Mouse (Mus musculus) midbrain, embryonic 15.5 days (tissue): ENCODE data around the gene Piezo1. TPM values are rescaled to one million over a fixed set of nuclear protein-coding genes. Genes with fewer than 3 reads are reported as not detected.
A peak's percentile ranks its signal among the peaks of the same experiment; 100 is the strongest.

ENCODE experiments used
- ATAC-seq: fragments of 200-750 bp; cut with Nextera tagmentation; replicated peaks from 2 replicates; pipeline ENCODE4 v1.8.0; 2017; ENCODE audit warnings: moderate TSS enrichment
- H3K27ac ChIP-seq: fragments of 300-500 bp; sonication (generic); 2 replicates; pipeline ENCODE4 v1.5.1; 2015; ENCODE audit warnings: mild to moderate bottlenecking, inconsistent platforms
- H3K27me3 ChIP-seq: fragments of 300-500 bp; sonication (generic); replicated peaks from 2 replicates; pipeline ENCODE4 v1.6.1; 2015; ENCODE audit warnings: inconsistent platforms
- H3K36me3 ChIP-seq: fragments of 300-500 bp; sonication (generic); replicated peaks from 2 replicates; pipeline ENCODE4 v1.6.1; 2015; ENCODE audit warnings: inconsistent platforms
- H3K4me1 ChIP-seq: fragments of 300-500 bp; sonication (generic); 2 replicates; pipeline ENCODE4 v1.6.1; 2015; ENCODE audit warnings: inconsistent platforms
- H3K4me2 ChIP-seq: fragments of 300-500 bp; sonication (generic); 2 replicates; pipeline ENCODE4 v1.6.1; 2015; ENCODE audit warnings: inconsistent platforms, mild to moderate bottlenecking, moderate library complexity
- H3K4me3 ChIP-seq: fragments of 300-500 bp; sonication (generic); 2 replicates; pipeline ENCODE4 v1.5.1; 2015; ENCODE audit warnings: mild to moderate bottlenecking, inconsistent platforms
- H3K9ac ChIP-seq: fragments of 300-500 bp; sonication (generic); 2 replicates; pipeline ENCODE4 v1.6.1; 2015; ENCODE audit warnings: mild to moderate bottlenecking, inconsistent platforms
- H3K9me3 ChIP-seq: fragments of 300-500 bp; sonication (generic); 2 replicates; pipeline ENCODE4 v1.6.1; 2016; ENCODE audit warnings: inconsistent platforms
- WGBS: fragments of 180-500 bp; shearing (Covaris S2); methylation state at CpG from one replicate; pipeline ENCODE4 v1.1.7; 2015; ENCODE audit warnings: mixed read lengths; 5-methylcytosine and 5-hydroxymethylcytosine counted together
- polyA plus RNA-seq: library from polyadenylated mRNA; unstranded; fragments of >200 nt; fragmentation: Nextera tagmentation; extraction: Ambion mirVana; gene quantifications from 2 replicates; pipeline ENCODE4 v1.2.1, GENCODE M21; 2015

Piezo1 gene
- polyA plus RNA-seq, 1 experiment from 2014 or later, result 2.7 TPM

- Histone ChIP-seq H3K4me3 (peak overlapping the region; percentile 69), H3K9ac (no peak overlapping the region; the same call in 1 of the 2 replicates), H3K9me3 (no peaks in the 10 kb centered on the region), H3K27me3 (no peaks in the 10 kb centered on the region), H3K4me2 (peak overlapping the region; percentile 86), H3K36me3 (no peaks in the 10 kb centered on the region), H3K4me1 (peaks cover 27% of the 10 kb centered on the region), H3K27ac (no peak overlapping the region)
- ATAC-seq, result no peak
- 15% methylated on average over 10 of the region's 10 CpGs for WGBS
These were observed 17.8 kb upstream of the Piezo1 start for GRCm38 (mm10) chr8:122568881-122569309.

- Histone ChIP-seq H3K9ac (peak overlapping the region; percentile 63), H3K4me2 (peak overlapping the region; percentile 86), H3K36me3 (no peaks in the 10 kb centered on the region), H3K27me3 (no peaks in the 10 kb centered on the region), H3K4me3 (peak overlapping the region; percentile 69), H3K9me3 (no peaks in the 10 kb centered on the region), H3K4me1 (peaks cover 24% of the 10 kb centered on the region), H3K27ac (peak overlapping the region; percentile 87)
- peak; percentile 62 for ATAC-seq
- WGBS, result 1% methylated on average over 34 of the region's 34 CpGs
These were observed 17.0 kb upstream of the Piezo1 start for GRCm38 (mm10) chr8:122568109-122568504.

- H3K4me2 ChIP-seq, result peak within 1 kb of the TSS; percentile 86
- ATAC-seq, result peak; percentile 95
- no peaks in the 10 kb centered on the region for H3K9me3 ChIP-seq
- H3K27ac ChIP-seq, result peak within 1 kb of the TSS; percentile 87
- peak within 1 kb of the TSS; percentile 69 for H3K4me3 ChIP-seq
- H3K9ac ChIP-seq, result peak within 1 kb of the TSS; percentile 63
- no peaks in the 10 kb centered on the region for H3K27me3 ChIP-seq
- no peaks in the 10 kb centered on the region for H3K36me3 ChIP-seq
- peaks cover 23% of the 10 kb centered on the region for H3K4me1 ChIP-seq
- WGBS, result under 1% methylated on average over 62 of the region's 62 CpGs
These were observed 16.4 kb upstream of the Piezo1 start, which contains the start of gene Cdt1 for GRCm38 (mm10) chr8:122567361-122568108. Gene Cdt1 (plus strand): TSS chr8:122568015.

GRCm38 (mm10) chr8:122566766-122567165, 15.6 kb upstream of the Piezo1 start:
- peak overlapping the region; percentile 87 for H3K27ac ChIP-seq
- no peaks in the 10 kb centered on the region for H3K27me3 ChIP-seq
- H3K9ac ChIP-seq, result peak overlapping the region; percentile 63
- ATAC-seq, result 0 out of 2 replicates have a peak, but pooled peaks have one; percentile 0
- no peaks in the 10 kb centered on the region for H3K36me3 ChIP-seq
- 19% methylated on average over 6 of the region's 6 CpGs for WGBS
- no peaks in the 10 kb centered on the region for H3K9me3 ChIP-seq
- peak overlapping the region; percentile 86 for H3K4me2 ChIP-seq
- peak overlapping the region; percentile 69 for H3K4me3 ChIP-seq
- peaks cover 23% of the 10 kb centered on the region for H3K4me1 ChIP-seq

- no peaks in the 10 kb centered on the region for H3K36me3 ChIP-seq
- 92% methylated on average over 25 of the region's 25 CpGs for WGBS
- no peak for ATAC-seq
These were observed 13.5 kb upstream of the Piezo1 start for GRCm38 (mm10) chr8:122564363-122565352.

GRCm38 (mm10) chr8:122561199-122561598, 10.1 kb upstream of the Piezo1 start:
- 79% methylated on average over 5 of the region's 5 CpGs for WGBS
- Histone ChIP-seq H3K27me3 (no peaks in the 10 kb centered on the region), H3K4me3 (no peak overlapping the region), H3K9me3 (no peaks in the 10 kb centered on the region), H3K4me2 (no peak overlapping the region), H3K27ac (no peak overlapping the region), H3K36me3 (no peaks in the 10 kb centered on the region), H3K4me1 (peaks cover 2% of the 10 kb centered on the region), H3K9ac (no peak overlapping the region)
- no peak for ATAC-seq

More at GRCm38 (mm10) chr8:122564363-122565352, 13.5 kb upstream of the Piezo1 start:
- Histone ChIP-seq H3K27ac (no peak overlapping the region), H3K9me3 (no peaks in the 10 kb centered on the region), H3K4me1 (peaks cover 23% of the 10 kb centered on the region), H3K4me2 (no peak overlapping the region), H3K4me3 (no peak overlapping the region), H3K9ac (no peak overlapping the region), H3K27me3 (no peaks in the 10 kb centered on the region)

- Histone ChIP-seq H3K4me2 (no peak overlapping the region), H3K27ac (no peak overlapping the region), H3K4me3 (no peak overlapping the region), H3K9me3 (no peaks in the 10 kb centered on the region), H3K27me3 (no peaks in the 10 kb centered on the region), H3K9ac (no peak overlapping the region), H3K4me1 (no peaks in the 10 kb centered on the region), H3K36me3 (no peaks in the 10 kb centered on the region)
- 19% methylated on average over 12 of the region's 12 CpGs for WGBS
- no peak for ATAC-seq
These were observed 7.7 kb upstream of the Piezo1 start for GRCm38 (mm10) chr8:122558671-122559349.

GRCm38 (mm10) chr8:122557248-122558038, 6.3 kb upstream of the Piezo1 start:
- Histone ChIP-seq H3K4me2 (no peak overlapping the region), H3K27ac (no peak overlapping the region), H3K9ac (no peak overlapping the region), H3K36me3 (no peaks in the 10 kb centered on the region), H3K27me3 (no peaks in the 10 kb centered on the region), H3K4me1 (no peaks in the 10 kb centered on the region), H3K4me3 (no peak overlapping the region), H3K9me3 (no peaks in the 10 kb centered on the region)
- ATAC-seq, result no peak
- WGBS, result 47% methylated on average over 10 of the region's 10 CpGs

- no peak for ATAC-seq
- Histone ChIP-seq H3K4me2 (no peak overlapping the region), H3K27ac (no peak overlapping the region), H3K9me3 (no peaks in the 10 kb centered on the region), H3K4me3 (no peak overlapping the region), H3K27me3 (peaks cover 6% of the 10 kb centered on the region), H3K4me1 (peaks cover under 1% of the 10 kb centered on the region; the same call in 1 of the 2 replicates), H3K36me3 (no peaks in the 10 kb centered on the region), H3K9ac (no peak overlapping the region)
- 65% methylated on average over 12 of the region's 12 CpGs for WGBS
These were observed 5.2 kb upstream of the Piezo1 start for GRCm38 (mm10) chr8:122556030-122557009.

GRCm38 (mm10) chr8:122554786-122555185, 3.7 kb upstream of the Piezo1 start:
- Histone ChIP-seq H3K4me2 (no peak overlapping the region), H3K27me3 (peaks cover 20% of the 10 kb centered on the region), H3K4me3 (no peak overlapping the region), H3K4me1 (peaks cover 14% of the 10 kb centered on the region), H3K9me3 (no peaks in the 10 kb centered on the region), H3K9ac (no peak overlapping the region), H3K36me3 (no peaks in the 10 kb centered on the region), H3K27ac (no peak overlapping the region)
- WGBS, result 82% methylated on average over 6 of the region's 6 CpGs
- no peak for ATAC-seq
